Comparison of ENCODE assay signal across 8 mouse cellular contexts in genomic region chr1:106795634-106796541, GRCm38 (mm10). TPM values are rescaled to one million over a fixed set of nuclear protein-coding genes. Genes with fewer than 3 reads are reported as not detected.
A peak's percentile ranks its signal among the peaks of the same experiment; 100 is the strongest.
DNase-seq lines count a peak whose midpoint lies in the region; ATAC-seq and TF ChIP-seq lines count a peak whose summit lies in the region.

No protein-coding gene starts in this region.

- TF ChIP-seq EP300 in MEL (IDR thresholded peaks at IDR 0.05; ENCODE audit: low read depth in 1 of 2, low read length in 2 of 2) = no peak

- WGBS in embryonic facial prominence, embryonic 15.5 days = 3% methylated on average over 48 of the region's 51 CpGs
- WGBS in limb, embryonic 15.5 days = 1% methylated on average over 51 of the region's 51 CpGs
- 3% methylated on average over 47 of the region's 51 CpGs for WGBS in midbrain, embryonic 16.5 days

- H3K4me2 ChIP-seq in embryonic facial prominence, embryonic 15.5 days (replicated peaks) = peak overlapping the region; percentile 62
- peak overlapping the region; percentile 44 for H3K4me2 ChIP-seq in limb, embryonic 15.5 days
- peak overlapping the region; percentile 61 for H3K4me2 ChIP-seq in midbrain, embryonic 16.5 days (ENCODE audit: low read length)

- TF ChIP-seq RAD21 in MEL (IDR thresholded peaks at IDR 0.05; ENCODE audit: low read depth, low read length) = no peak

- peaks cover 17 to 20% of the 10 kb centered on the region in 2 experiments for H3K4me1 ChIP-seq in MEL (ENCODE audit: control insufficient read depth in 1 of 2, insufficient read depth in 2 of 2, low read length in 2 of 2)
- H3K4me1 ChIP-seq in embryonic facial prominence, embryonic 15.5 days = peaks cover 4% of the 10 kb centered on the region
- H3K4me1 ChIP-seq in limb, embryonic 15.5 days = peaks cover 6% of the 10 kb centered on the region; the same call in 1 of the 2 replicates
- peaks cover 26% of the 10 kb centered on the region for H3K4me1 ChIP-seq in midbrain, embryonic 16.5 days (ENCODE audit: control insufficient read depth, insufficient read depth, low read length)

- H3K36me3 ChIP-seq in MEL (ENCODE audit: control insufficient read depth in 1 of 2, insufficient read depth in 2 of 2, low read length in 2 of 2) = peaks cover 11 to 50% of the 10 kb centered on the region in 2 experiments
- H3K36me3 ChIP-seq in embryonic facial prominence, embryonic 15.5 days = no peaks in the 10 kb centered on the region
- no peaks in the 10 kb centered on the region for H3K36me3 ChIP-seq in limb, embryonic 15.5 days
- H3K36me3 ChIP-seq in midbrain, embryonic 16.5 days (ENCODE audit: control insufficient read depth, insufficient read depth, low read length) = no peaks in the 10 kb centered on the region

- H3K9ac ChIP-seq in MEL (ENCODE audit: control insufficient read depth, low read depth, low read length, poor library complexity, severe bottlenecking) = peak overlapping the region; percentile 99
- H3K9ac ChIP-seq in embryonic facial prominence, embryonic 15.5 days = peak overlapping the region; percentile 99
- peak overlapping the region; percentile 91 for H3K9ac ChIP-seq in limb, embryonic 15.5 days
- H3K9ac ChIP-seq in midbrain, embryonic 16.5 days (ENCODE audit: low read depth, low read length) = peak overlapping the region; percentile 97

- no peaks in the 10 kb centered on the region for H3K9me3 ChIP-seq in MEL (replicated peaks; ENCODE audit: insufficient read depth, low read length)
- no peaks in the 10 kb centered on the region for H3K9me3 ChIP-seq in embryonic facial prominence, embryonic 15.5 days (replicated peaks)
- no peaks in the 10 kb centered on the region for H3K9me3 ChIP-seq in limb, embryonic 15.5 days
- H3K9me3 ChIP-seq in midbrain, embryonic 16.5 days (replicated peaks; ENCODE audit: control insufficient read depth, low read length, poor library complexity, severe bottlenecking) = no peaks in the 10 kb centered on the region

- no peaks in the 10 kb centered on the region for H3K27me3 ChIP-seq in MEL (ENCODE audit: control insufficient read depth in 1 of 2, insufficient read depth in 2 of 2, low read length in 2 of 2)
- H3K27me3 ChIP-seq in embryonic facial prominence, embryonic 15.5 days = no peaks in the 10 kb centered on the region
- no peaks in the 10 kb centered on the region for H3K27me3 ChIP-seq in limb, embryonic 15.5 days
- H3K27me3 ChIP-seq in midbrain, embryonic 16.5 days (ENCODE audit: control insufficient read depth, insufficient read depth, low read depth, low read length) = no peaks in the 10 kb centered on the region

- peak overlapping the region; percentile 86 for H3K27ac ChIP-seq in MEL (ENCODE audit: control insufficient read depth, low read depth, low read length)
- H3K27ac ChIP-seq in embryonic facial prominence, embryonic 15.5 days (replicated peaks) = peak overlapping the region; percentile 96
- H3K27ac ChIP-seq in limb, embryonic 15.5 days = peak overlapping the region; percentile 96
- peak overlapping the region; percentile 83 for H3K27ac ChIP-seq in midbrain, embryonic 16.5 days (ENCODE audit: low read length)

- TF ChIP-seq CTCF in MEL (IDR thresholded peaks at IDR 0.05 in 2 of 3, conservative IDR thresholded peaks at IDR 0.05 in 1 of 3; ENCODE audit: control insufficient read depth in 1 of 3, insufficient read depth in 1 of 3, low read depth in 2 of 3, low read length in 3 of 3, poor library complexity in 1 of 3, severe bottlenecking in 1 of 3) = no peak

- ATAC-seq in frontal cortex, adult (ENCODE audit: low TSS enrichment) = peak; percentile 72
- peak; percentile 86 for ATAC-seq in embryonic facial prominence, embryonic 15.5 days (ENCODE audit: insufficient number of reproducible peaks, low FRiP score, low TSS enrichment, low read depth)
- ATAC-seq in hematopoietic stem cell, adult 5-6 weeks (replicated peaks in 1 of 2; ENCODE audit: insufficient read depth in 1 of 2, low FRiP score in 2 of 2, low TSS enrichment in 1 of 2, low read depth in 1 of 2, poor library complexity in 2 of 2, severe bottlenecking in 2 of 2) = peak; percentile 37 to 61
- ATAC-seq in limb, embryonic 15.5 days (ENCODE audit: insufficient number of reproducible peaks, low FRiP score, low TSS enrichment, low read depth) = peak; percentile 73
- ATAC-seq in midbrain, embryonic 16.5 days = peak; percentile 94

- H3K4me3 ChIP-seq in MEL (ENCODE audit: control insufficient read depth in 1 of 2, insufficient read depth in 1 of 2, low read depth in 2 of 2, low read length in 2 of 2) = peak overlapping the region; percentile 91 to 99
- H3K4me3 ChIP-seq in embryonic facial prominence, embryonic 15.5 days (replicated peaks) = peak overlapping the region; percentile 98
- peak overlapping the region; percentile 99 for H3K4me3 ChIP-seq in limb, embryonic 15.5 days
- H3K4me3 ChIP-seq in midbrain, embryonic 16.5 days (ENCODE audit: low read depth, low read length) = peak overlapping the region; percentile 87

- no peak for TF ChIP-seq POLR2A in MEL (IDR thresholded peaks at IDR 0.05; ENCODE audit: control insufficient read depth in 1 of 2, insufficient read depth in 1 of 2, low read depth in 1 of 2, low read length in 2 of 2, poor library complexity in 1 of 2)

- H3K79me2 ChIP-seq in MEL (ENCODE audit: control insufficient read depth, insufficient read depth, low read length, poor library complexity) = peaks cover 39% of the 10 kb centered on the region

- DNase-seq in frontal cortex, postnatal 25 days (ENCODE audit: low spot score in 2 of 2) = no peak
- DNase-seq in MEL (ENCODE audit: low read depth, low spot score) = peak; percentile 57
- no peak for DNase-seq in right cerebral cortex, adult 18-20 months

TF ChIP-seq in MEL, 35 proteins besides CTCF, POLR2A, EP300 and RAD21:
- TF ChIP-seq CHD1 (IDR thresholded peaks at IDR 0.05; ENCODE audit: low read depth, low read length) (peak; percentile 97), ELF1 (IDR thresholded peaks at IDR 0.05; ENCODE audit: low read depth, low read length) (peak; percentile 35; the same call in 1 of the 2 replicates), POLR2AphosphoS5 (IDR thresholded peaks at IDR 0.05; ENCODE audit: borderline replicate concordance, low read depth, low read length) (no peak), KAT2A (conservative IDR thresholded peaks at IDR 0.05; ENCODE audit: low read depth, low read length) (0 out of 2 replicates have a peak, but pooled peaks have one; percentile 33), MYB (IDR thresholded peaks at IDR 0.05; ENCODE audit: low read depth, low read length) (no peak), USF1 (IDR thresholded peaks at IDR 0.05; ENCODE audit: low read depth, low read length) (no peak), NRF1 (IDR thresholded peaks at IDR 0.05; ENCODE audit: insufficient read depth, low read depth, low read length, poor library complexity, severe bottlenecking) (0 out of 2 replicates have a peak, but pooled peaks have one; percentile 22), BHLHE40 (IDR thresholded peaks at IDR 0.05; ENCODE audit: borderline replicate concordance, low read depth, low read length) (no peak), ZNF384 (IDR thresholded peaks at IDR 0.05; ENCODE audit: low read depth, low read length) (0 out of 2 replicates have a peak, but pooled peaks have one; percentile 9), HCFC1 (IDR thresholded peaks at IDR 0.05; ENCODE audit: low read depth, low read length) (0 out of 2 replicates have a peak, but pooled peaks have one; percentile 30), MYC (IDR thresholded peaks at IDR 0.05; ENCODE audit: low read depth, low read length) (peak; percentile 47; the same call in 1 of the 2 replicates), TCF12 (IDR thresholded peaks at IDR 0.05; ENCODE audit: low read depth, low read length) (0 out of 2 replicates have a peak, but pooled peaks have one; percentile 22), RCOR1 (IDR thresholded peaks at IDR 0.05; ENCODE audit: low read depth, low read length) (no peak), E2F4 (IDR thresholded peaks at IDR 0.05; ENCODE audit: borderline replicate concordance, low read depth, low read length) (0 out of 2 replicates have a peak, but pooled peaks have one; percentile 62), TAL1 (IDR thresholded peaks at IDR 0.05; ENCODE audit: low read length) (no peak), ZC3H11A (IDR thresholded peaks at IDR 0.05; ENCODE audit: low read depth, low read length) (0 out of 2 replicates have a peak, but pooled peaks have one; percentile 4)

RNA-seq across cellular contexts. Expression of gene Vps4b, which starts 0.6 kb away (rescaled TPM):
- 65.3 and 80.4 TPM in 2 replicates for total RNA-seq in MEL (2012; rRNA removed)
- polyA plus RNA-seq in MEL (2012; ENCODE audit: insufficient read depth in 1 of 2, insufficient read length in 2 of 2, low read depth in 1 of 2, low replicate concordance in 2 of 2, missing spikeins in 1 of 2) = 10 to 100 TPM; 43.9 to 91.1 TPM
- 62.9 and 67.9 TPM in 2 replicates for polyA plus RNA-seq in embryonic facial prominence, embryonic 15.5 days (2015; fragmentation: Nextera tagmentation; extraction: Ambion mirVana)
- 126 and 147 TPM in 2 replicates for total RNA-seq in hematopoietic stem cell, adult 5-6 weeks (2017)
- polyA plus RNA-seq in limb, embryonic 15.5 days (2015; fragmentation: Nextera tagmentation; extraction: Ambion mirVana) = 64.1 and 70.7 TPM in 2 replicates
- polyA plus RNA-seq in midbrain, embryonic 16.5 days (2015; fragmentation: Nextera tagmentation; extraction: Ambion mirVana) = 32.9 and 33.3 TPM in 2 replicates

RNA-seq across cellular contexts. Expression of gene Kdsr, which starts 36.4 kb away (rescaled TPM):
- 15.1 and 15.3 TPM in 2 replicates for total RNA-seq in MEL (2012; rRNA removed)
- polyA plus RNA-seq in MEL (2012; ENCODE audit: insufficient read depth in 1 of 2, insufficient read length in 2 of 2, low read depth in 1 of 2, low replicate concordance in 2 of 2, missing spikeins in 1 of 2) = 10 to 100 TPM in 1 of 2 experiments, not detected in 1; 20.3 TPM
- 18.0 and 18.1 TPM in 2 replicates for polyA plus RNA-seq in embryonic facial prominence, embryonic 15.5 days (2015; fragmentation: Nextera tagmentation; extraction: Ambion mirVana)
- 30.3 and 69.4 TPM in 2 replicates for total RNA-seq in hematopoietic stem cell, adult 5-6 weeks (2017)
- polyA plus RNA-seq in limb, embryonic 15.5 days (2015; fragmentation: Nextera tagmentation; extraction: Ambion mirVana) = 19.4 TPM in 2 replicates
- 16.6 and 17.2 TPM in 2 replicates for polyA plus RNA-seq in midbrain, embryonic 16.5 days (2015; fragmentation: Nextera tagmentation; extraction: Ambion mirVana)
